Mouse (Mus musculus) T-cell, adult 66 days (primary cell): ENCODE measurements around the gene Ank2. TPM values are rescaled to one million over a fixed set of nuclear protein-coding genes. Genes with fewer than 3 reads are reported as not detected.

Experiments
- total RNA-seq, 2 experiments: library from RNA; stranded (reverse); gene quantifications; 3 replicates in 1 of 2; 4 replicates in 1 of 2; pipeline ENCODE4 v1.2.4; 2023

The Ank2 gene
- under 1 TPM; 0.09 to 0.55 TPM for total RNA-seq

GRCm38 (mm10) chr3:127498742-127499400 lies at the start of gene Ank2:
Gene Ank2 (minus strand): TSS chr3:127499350.

Other genes starting within 250 kb of the Ank2 start
- gene Larp7, start 54.0 kb upstream of the Ank2 start, total RNA-seq: 10 to 100 TPM; 36.8 to 37.8 TPM
- gene Zgrf1, start 54.1 kb upstream of the Ank2 start, total RNA-seq: 1 to 10 TPM; 7.7 to 8.2 TPM
- gene Neurog2, start 133.8 kb upstream of the Ank2 start, total RNA-seq: under 1 TPM in 1 of 2 experiments, not detected in 1; 0.23 TPM